Mouse (Mus musculus) gastrocnemius, adult 2 months (tissue): ENCODE results near the gene Wbp2. TPM values are rescaled to one million over a fixed set of nuclear protein-coding genes. Genes with fewer than 3 reads are reported as not detected.

Experiments used
- DNase-seq: peaks from one replicate; pipeline ENCODE4 v3.0.0; 2022
- H3K27ac ChIP-seq: fragments of 200-600 bp; 2 replicates; pipeline ENCODE4 v1.8.1; 2022; ENCODE audit warnings: mild to moderate bottlenecking
- H3K4me3 ChIP-seq: fragments of 200-600 bp; 2 replicates; pipeline ENCODE4 v1.8.1; 2022; ENCODE audit warnings: mild to moderate bottlenecking, moderate library complexity
- CTCF ChIP-seq: fragments of 200-600 bp; IDR thresholded peaks from 2 replicates; pipeline ENCODE4 v1.8.1; 2022; ENCODE audit warnings: antibody characterized with exemption, mild to moderate bottlenecking, moderate library complexity
- intact Hi-C: fragments of 180-260 bp; cut with DNase I; formaldehyde crosslinking; loops from one replicate; pipeline ENCODE4 v1.15.1; 2025
- total RNA-seq, 2 experiments: library from RNA; stranded (reverse); gene quantifications; 2 replicates each; pipeline ENCODE4 v1.2.3; 2021

Gene Wbp2
- total RNA-seq, 2 experiments from 2014 or later, result 77.2 to 81.8 TPM

- no peak for DNase-seq
- no peak for TF ChIP-seq CTCF
- peak overlapping the region; percentile 98 for H3K27ac ChIP-seq
- peak overlapping the region; percentile 91 for H3K4me3 ChIP-seq
- intact Hi-C loops, result no loop called here
Observed at GRCm38 (mm10) chr11:116029086-116029865, 57.5 kb downstream of the Wbp2 start.

Other genes starting within 250 kb of the Wbp2 start
- not detected for gene Myo15b, start 228.6 kb downstream of the Wbp2 start, total RNA-seq
- under 1 TPM; 0.23 to 0.89 TPM for gene Smim5, start 187.0 kb downstream of the Wbp2 start, total RNA-seq
- not detected for gene Smim6, start 175.0 kb downstream of the Wbp2 start, total RNA-seq
- gene Sap30bp, start 153.7 kb downstream of the Wbp2 start, total RNA-seq, result 10 to 100 TPM; 12.1 to 13.4 TPM
- 1 to 10 TPM; 7.5 to 8.6 TPM for gene Recql5, start 153.5 kb downstream of the Wbp2 start, total RNA-seq
- 1 to 10 TPM; 4.2 to 4.5 TPM for gene Itgb4, start 112.3 kb downstream of the Wbp2 start, total RNA-seq
- 1 to 10 TPM; 3.0 to 3.8 TPM for gene Galk1, start 74.3 kb downstream of the Wbp2 start, total RNA-seq
- 10 to 100 TPM; 55.9 to 58.7 TPM for gene H3f3b, start 59.0 kb downstream of the Wbp2 start, total RNA-seq
- gene Unk, start 56.7 kb downstream of the Wbp2 start, total RNA-seq, result 1 to 10 TPM; 7.0 to 7.4 TPM
- gene Unc13d, start 9.0 kb downstream of the Wbp2 start, total RNA-seq, result under 1 TPM; 0.13 to 0.50 TPM
- gene Trim47, start 40.2 kb upstream of the Wbp2 start, total RNA-seq, result 10 to 100 TPM in 1 of 2 experiments, 1 to 10 TPM in 1; 6.0 to 12.2 TPM
- 1 to 10 TPM; 4.2 to 6.6 TPM for gene Trim65, start 44.1 kb upstream of the Wbp2 start, total RNA-seq
- 10 to 100 TPM; 47.5 to 61.5 TPM for gene Mrpl38, start 51.9 kb upstream of the Wbp2 start, total RNA-seq
- gene Fbf1, start 81.2 kb upstream of the Wbp2 start, total RNA-seq, result 10 to 100 TPM; 10.5 to 11.5 TPM
- 10 to 100 TPM; 14.3 to 17.1 TPM for gene Ten1, start 111.9 kb upstream of the Wbp2 start, total RNA-seq
- 100 to 1,000 TPM in 1 of 2 experiments, 10 to 100 TPM in 1; 79.8 to 118 TPM for gene Acox1, start 112.0 kb upstream of the Wbp2 start, total RNA-seq
- under 1 TPM in 1 of 2 experiments, not detected in 1; 0.14 TPM for gene Evpl, start 151.1 kb upstream of the Wbp2 start, total RNA-seq
- gene Srp68, start 187.2 kb upstream of the Wbp2 start, total RNA-seq, result 10 to 100 TPM; 87.7 to 89.2 TPM
- under 1 TPM in 1 of 2 experiments, not detected in 1; 0.33 TPM for gene Galr2, start 193.9 kb upstream of the Wbp2 start, total RNA-seq
- 100 to 1,000 TPM in 1 of 2 experiments, 10 to 100 TPM in 1; 74.1 to 106 TPM for gene Exoc7, start 220.2 kb upstream of the Wbp2 start, total RNA-seq
- gene Foxj1, start 248.4 kb upstream of the Wbp2 start, total RNA-seq, result under 1 TPM in 1 of 2 experiments, not detected in 1; 0.14 TPM